Mouse (Mus musculus) lung, adult 2 months (tissue): Measurements from ENCODE around the gene Slc12a8.

ENCODE experiments used
- CTCF ChIP-seq: fragments of 200-500 bp; IDR thresholded peaks from 2 replicates; pipeline ENCODE4 v1.5.1; 2011; ENCODE audit warnings: mild to moderate bottlenecking, low read length, control low read depth; ENCODE audit not compliant: insufficient read depth
- POLR2A ChIP-seq: fragments of 200-500 bp; IDR thresholded peaks from 2 replicates; pipeline ENCODE4 v1.6.1; 2011; ENCODE audit warnings: low read depth, mild to moderate bottlenecking, control low read depth, low read length, borderline replicate concordance; ENCODE audit errors: extremely low read depth

- no peak for TF ChIP-seq POLR2A
- no peak for TF ChIP-seq CTCF
These were observed 158.7 kb downstream of the Slc12a8 start for GRCm38 (mm10) chr16:33675848-33676184.
